Mouse (Mus musculus) olfactory bulb, adult 2 months (tissue): ENCODE results near the gene Spata33.

ENCODE experiments used
- CTCF ChIP-seq: fragments of 200-500 bp; IDR thresholded peaks from 2 replicates; pipeline ENCODE4 v1.5.1; 2012; ENCODE audit warnings: low read depth, mild to moderate bottlenecking, low read length, moderate library complexity; ENCODE audit not compliant: insufficient read depth
- POLR2A ChIP-seq: fragments of 200-500 bp; IDR thresholded peaks from 2 replicates; pipeline ENCODE4 v1.6.1; 2012; ENCODE audit warnings: mild to moderate bottlenecking, low read depth, low read length, moderate library complexity; ENCODE audit not compliant: insufficient read depth

- TF ChIP-seq CTCF (no peak), POLR2A (no peak)
Observed at GRCm38 (mm10) chr8:123255170-123255569, 42.5 kb downstream of the Spata33 start.
